Mouse (Mus musculus): ENCODE data around the gene Mpp6. TPM values are rescaled to one million over a fixed set of nuclear protein-coding genes. Genes with fewer than 3 reads are reported as not detected.
A peak's percentile ranks its signal among the peaks of the same experiment; 100 is the strongest.

Gene Mpp6
- polyA plus RNA-seq, 1 experiment from 2014 or later, result 61.2 TPM

GRCm38 (mm10) chr6:50193851-50194250 lies 83.8 kb downstream of the Mpp6 start:
- DNase-seq (ENCODE audit: low spot score) (no peak), ATAC-seq (no peak)
- no peaks in the 10 kb centered on the region for H3K27me3 ChIP-seq (replicated peaks; ENCODE audit: control insufficient read depth, insufficient read depth, low read length)
- H3K27ac ChIP-seq (ENCODE audit: low read depth, low read length), result no peak overlapping the region
- WGBS, result 94% methylated on average over 5 of the region's 5 CpGs
- H3K36me3 ChIP-seq (ENCODE audit: control insufficient read depth, insufficient read depth, low read length), result peaks cover 14% of the 10 kb centered on the region
- H3K4me3 ChIP-seq (ENCODE audit: low read depth, low read length), result no peak overlapping the region
- H3K9me3 ChIP-seq (replicated peaks; ENCODE audit: control insufficient read depth, low read length), result no peaks in the 10 kb centered on the region
- H3K9ac ChIP-seq (ENCODE audit: low read length), result no peak overlapping the region
- no peaks in the 10 kb centered on the region for H3K4me1 ChIP-seq (ENCODE audit: control insufficient read depth, insufficient read depth, low read length)
- no peak overlapping the region for H3K4me2 ChIP-seq (ENCODE audit: low read length)

GRCm38 (mm10) chr6:50204356-50204755 lies 94.3 kb downstream of the Mpp6 start:
- DNase-seq (ENCODE audit: low spot score) (no peak), ATAC-seq (no peak)
- no peaks in the 10 kb centered on the region for H3K9me3 ChIP-seq (replicated peaks; ENCODE audit: control insufficient read depth, low read length)
- no peak overlapping the region for H3K4me2 ChIP-seq (ENCODE audit: low read length)
- no peaks in the 10 kb centered on the region for H3K27me3 ChIP-seq (replicated peaks; ENCODE audit: control insufficient read depth, insufficient read depth, low read length)
- no peaks in the 10 kb centered on the region for H3K36me3 ChIP-seq (ENCODE audit: control insufficient read depth, insufficient read depth, low read length)
- H3K4me1 ChIP-seq (ENCODE audit: control insufficient read depth, insufficient read depth, low read length), result no peaks in the 10 kb centered on the region
- H3K27ac ChIP-seq (ENCODE audit: low read depth, low read length), result no peak overlapping the region
- H3K9ac ChIP-seq (ENCODE audit: low read length), result no peak overlapping the region
- H3K4me3 ChIP-seq (ENCODE audit: low read depth, low read length), result no peak overlapping the region
- WGBS, result 92% methylated on average over 4 of the region's 4 CpGs

- DNase-seq (ENCODE audit: low spot score), result no peak
- Histone ChIP-seq H3K27me3 (replicated peaks; ENCODE audit: control insufficient read depth, insufficient read depth, low read length) (no peaks in the 10 kb centered on the region), H3K27ac (ENCODE audit: low read depth, low read length) (no peak overlapping the region), H3K4me2 (ENCODE audit: low read length) (no peak overlapping the region), H3K4me1 (ENCODE audit: control insufficient read depth, insufficient read depth, low read length) (no peaks in the 10 kb centered on the region), H3K9ac (ENCODE audit: low read length) (no peak overlapping the region), H3K9me3 (replicated peaks; ENCODE audit: control insufficient read depth, low read length) (no peaks in the 10 kb centered on the region), H3K4me3 (ENCODE audit: low read depth, low read length) (no peak overlapping the region), H3K36me3 (ENCODE audit: control insufficient read depth, insufficient read depth, low read length) (no peaks in the 10 kb centered on the region)
- WGBS, result 97% methylated on average over 4 of the region's 4 CpGs
- ATAC-seq, result no peak
These were observed 95.1 kb downstream of the Mpp6 start for GRCm38 (mm10) chr6:50205093-50205492.

GRCm38 (mm10) chr6:50214711-50215372 lies 104.8 kb downstream of the Mpp6 start:
- no peak for ATAC-seq

GRCm38 (mm10) chr6:50215373-50215745 lies 105.3 kb downstream of the Mpp6 start:
- no peak overlapping the region for H3K4me3 ChIP-seq (ENCODE audit: low read depth, low read length)
- 65% methylated on average over 2 of the region's 2 CpGs for WGBS
- ATAC-seq (no peak), DNase-seq (ENCODE audit: low spot score) (peak; percentile 3)
- no peaks in the 10 kb centered on the region for H3K9me3 ChIP-seq (replicated peaks; ENCODE audit: control insufficient read depth, low read length)
- peaks cover 4% of the 10 kb centered on the region; the same call in 1 of the 2 replicates for H3K36me3 ChIP-seq (ENCODE audit: control insufficient read depth, insufficient read depth, low read length)
- H3K9ac ChIP-seq (ENCODE audit: low read length), result no peak overlapping the region
- H3K4me2 ChIP-seq (ENCODE audit: low read length), result no peak overlapping the region
- H3K4me1 ChIP-seq (ENCODE audit: control insufficient read depth, insufficient read depth, low read length), result no peaks in the 10 kb centered on the region
- H3K27me3 ChIP-seq (replicated peaks; ENCODE audit: control insufficient read depth, insufficient read depth, low read length), result no peaks in the 10 kb centered on the region
- no peak overlapping the region for H3K27ac ChIP-seq (ENCODE audit: low read depth, low read length)

More at GRCm38 (mm10) chr6:50214711-50215372, 104.8 kb downstream of the Mpp6 start:
- no peak overlapping the region for H3K27ac ChIP-seq (ENCODE audit: low read depth, low read length)
- peaks cover 4% of the 10 kb centered on the region; the same call in 1 of the 2 replicates for H3K36me3 ChIP-seq (ENCODE audit: control insufficient read depth, insufficient read depth, low read length)
- DNase-seq (ENCODE audit: low spot score), result no peak
- no peaks in the 10 kb centered on the region for H3K9me3 ChIP-seq (replicated peaks; ENCODE audit: control insufficient read depth, low read length)
- no peak overlapping the region for H3K4me3 ChIP-seq (ENCODE audit: low read depth, low read length)
- H3K9ac ChIP-seq (ENCODE audit: low read length), result no peak overlapping the region
- H3K4me1 ChIP-seq (ENCODE audit: control insufficient read depth, insufficient read depth, low read length), result no peaks in the 10 kb centered on the region
- no peak overlapping the region for H3K4me2 ChIP-seq (ENCODE audit: low read length)
- no peaks in the 10 kb centered on the region for H3K27me3 ChIP-seq (replicated peaks; ENCODE audit: control insufficient read depth, insufficient read depth, low read length)
- WGBS, result 58% methylated on average over 2 of the region's 2 CpGs

- Histone ChIP-seq H3K27ac (ENCODE audit: low read depth, low read length) (no peak overlapping the region), H3K9ac (ENCODE audit: low read length) (no peak overlapping the region), H3K4me1 (ENCODE audit: control insufficient read depth, insufficient read depth, low read length) (no peaks in the 10 kb centered on the region), H3K4me3 (ENCODE audit: low read depth, low read length) (no peak overlapping the region), H3K4me2 (ENCODE audit: low read length) (no peak overlapping the region), H3K9me3 (replicated peaks; ENCODE audit: control insufficient read depth, low read length) (no peaks in the 10 kb centered on the region), H3K36me3 (ENCODE audit: control insufficient read depth, insufficient read depth, low read length) (peaks cover 4% of the 10 kb centered on the region; the same call in 1 of the 2 replicates), H3K27me3 (replicated peaks; ENCODE audit: control insufficient read depth, insufficient read depth, low read length) (no peaks in the 10 kb centered on the region)
- 88% methylated on average over 4 of the region's 4 CpGs for WGBS
- no peak for ATAC-seq
- no peak for DNase-seq (ENCODE audit: low spot score)
These were observed 105.9 kb downstream of the Mpp6 start for GRCm38 (mm10) chr6:50215986-50216385.

- 70% methylated on average over 3 of the region's 3 CpGs for WGBS
- no peak overlapping the region for H3K9ac ChIP-seq (ENCODE audit: low read length)
- no peak for ATAC-seq
- no peaks in the 10 kb centered on the region for H3K4me1 ChIP-seq (ENCODE audit: control insufficient read depth, insufficient read depth, low read length)
- no peak for DNase-seq (ENCODE audit: low spot score)
- no peak overlapping the region for H3K27ac ChIP-seq (ENCODE audit: low read depth, low read length)
- H3K4me2 ChIP-seq (ENCODE audit: low read length), result no peak overlapping the region
- H3K27me3 ChIP-seq (replicated peaks; ENCODE audit: control insufficient read depth, insufficient read depth, low read length), result no peaks in the 10 kb centered on the region
- H3K36me3 ChIP-seq (ENCODE audit: control insufficient read depth, insufficient read depth, low read length), result peaks cover 4% of the 10 kb centered on the region; the same call in 1 of the 2 replicates
- no peaks in the 10 kb centered on the region for H3K9me3 ChIP-seq (replicated peaks; ENCODE audit: control insufficient read depth, low read length)
- no peak overlapping the region for H3K4me3 ChIP-seq (ENCODE audit: low read depth, low read length)
These were observed 108.6 kb downstream of the Mpp6 start for GRCm38 (mm10) chr6:50218628-50219027.

GRCm38 (mm10) chr6:50219066-50219465 lies 109.0 kb downstream of the Mpp6 start:
- no peaks in the 10 kb centered on the region for H3K9me3 ChIP-seq (replicated peaks; ENCODE audit: control insufficient read depth, low read length)
- ATAC-seq (no peak), DNase-seq (ENCODE audit: low spot score) (no peak)
- H3K4me2 ChIP-seq (ENCODE audit: low read length), result no peak overlapping the region
- no peaks in the 10 kb centered on the region for H3K27me3 ChIP-seq (replicated peaks; ENCODE audit: control insufficient read depth, insufficient read depth, low read length)
- H3K27ac ChIP-seq (ENCODE audit: low read depth, low read length), result no peak overlapping the region
- H3K36me3 ChIP-seq (ENCODE audit: control insufficient read depth, insufficient read depth, low read length), result peaks cover 4% of the 10 kb centered on the region; the same call in 1 of the 2 replicates
- no peak overlapping the region for H3K4me3 ChIP-seq (ENCODE audit: low read depth, low read length)
- no peak overlapping the region for H3K9ac ChIP-seq (ENCODE audit: low read length)
- H3K4me1 ChIP-seq (ENCODE audit: control insufficient read depth, insufficient read depth, low read length), result no peaks in the 10 kb centered on the region
- 93% methylated on average over 6 of the region's 6 CpGs for WGBS

- WGBS, result 58% methylated on average over 6 of the region's 6 CpGs
- Histone ChIP-seq H3K4me3 (ENCODE audit: low read depth, low read length) (no peak overlapping the region), H3K9me3 (replicated peaks; ENCODE audit: control insufficient read depth, low read length) (no peaks in the 10 kb centered on the region), H3K36me3 (ENCODE audit: control insufficient read depth, insufficient read depth, low read length) (peaks cover 4% of the 10 kb centered on the region; the same call in 1 of the 2 replicates), H3K4me1 (ENCODE audit: control insufficient read depth, insufficient read depth, low read length) (no peaks in the 10 kb centered on the region), H3K27me3 (replicated peaks; ENCODE audit: control insufficient read depth, insufficient read depth, low read length) (no peaks in the 10 kb centered on the region), H3K4me2 (ENCODE audit: low read length) (no peak overlapping the region), H3K27ac (ENCODE audit: low read depth, low read length) (no peak overlapping the region), H3K9ac (ENCODE audit: low read length) (no peak overlapping the region)
- peak; percentile 11 for DNase-seq (ENCODE audit: low spot score)
- no peak for ATAC-seq
These were observed 110.8 kb downstream of the Mpp6 start for GRCm38 (mm10) chr6:50220863-50221262.
